8 mouse cellular contexts compared by ENCODE assay signal in genomic region chr16:3871815-3872214, GRCm38 (mm10). TPM values are rescaled to one million over a fixed set of nuclear protein-coding genes. Genes with fewer than 3 reads are reported as not detected.
A peak's percentile ranks its signal among the peaks of the same experiment; 100 is the strongest.
DNase-seq lines count a peak whose midpoint lies in the region; ATAC-seq and TF ChIP-seq lines count a peak whose summit lies in the region.

No protein-coding gene starts in this region.

- no peak for ATAC-seq in heart, embryonic 15.5 days (replicated peaks; ENCODE audit: insufficient number of reproducible peaks, insufficient read depth, low FRiP score, low read depth)
- ATAC-seq in Patski: peak; percentile 3
- no peak for ATAC-seq in hindbrain, embryonic 13.5 days (ENCODE audit: low FRiP score)
- ATAC-seq in midbrain, embryonic 11.5 days (ENCODE audit: low FRiP score): peak; percentile 37

- no peaks in the 10 kb centered on the region for H3K9me3 ChIP-seq in heart, embryonic 15.5 days (replicated peaks)
- H3K9me3 ChIP-seq in hindbrain, embryonic 13.5 days: no peaks in the 10 kb centered on the region
- no peaks in the 10 kb centered on the region for H3K9me3 ChIP-seq in midbrain, embryonic 11.5 days (ENCODE audit: control insufficient read depth, low read length)

- POLR2A ChIA-PET in Patski (lab: Charles Lee): interaction anchor here (1.8 kb wide), 1 partner anchor 128 kb away, joined by 4 read pairs; the partner anchor contains the start of gene Zfp263

- CTCF ChIA-PET in Patski (lab: Charles Lee): interaction anchor here (1.0 to 3.1 kb wide), 5 partner anchors 10 to 123 kb away, joined by 3 to 12 read pairs (median 4); partner anchors contain the start of gene Zfp174

- no peaks in the 10 kb centered on the region for H3K27me3 ChIP-seq in heart, embryonic 15.5 days
- no peaks in the 10 kb centered on the region for H3K27me3 ChIP-seq in Patski
- H3K27me3 ChIP-seq in hindbrain, embryonic 13.5 days: no peaks in the 10 kb centered on the region
- H3K27me3 ChIP-seq in midbrain, embryonic 11.5 days (ENCODE audit: control insufficient read depth, insufficient read depth, low read length): no peaks in the 10 kb centered on the region

- peak overlapping the region; percentile 63 for H3K27ac ChIP-seq in heart, embryonic 15.5 days
- H3K27ac ChIP-seq in hindbrain, embryonic 13.5 days: peak overlapping the region; percentile 53; the same call in 1 of the 2 replicates
- H3K27ac ChIP-seq in midbrain, embryonic 11.5 days (ENCODE audit: low read depth, low read length): no peak overlapping the region

- intact Hi-C loops in heart, postnatal 25 days (cut with DNase I): no loop called here

- 3% methylated on average over 16 of the region's 16 CpGs for WGBS in heart, embryonic 15.5 days
- WGBS in hindbrain, embryonic 13.5 days: 4% methylated on average over 16 of the region's 16 CpGs
- 1% methylated on average over 16 of the region's 16 CpGs for WGBS in midbrain, embryonic 11.5 days

- peak overlapping the region; percentile 86 for H3K4me2 ChIP-seq in heart, embryonic 15.5 days
- H3K4me2 ChIP-seq in hindbrain, embryonic 13.5 days: peak overlapping the region; percentile 83
- H3K4me2 ChIP-seq in midbrain, embryonic 11.5 days: peak overlapping the region; percentile 72

- peaks cover 11% of the 10 kb centered on the region for H3K36me3 ChIP-seq in heart, embryonic 15.5 days
- peaks cover 27% of the 10 kb centered on the region for H3K36me3 ChIP-seq in hindbrain, embryonic 13.5 days
- H3K36me3 ChIP-seq in midbrain, embryonic 11.5 days (ENCODE audit: control insufficient read depth, insufficient read depth, low read length): no peaks in the 10 kb centered on the region; the same call in 1 of the 2 replicates

- H3K4me1 ChIP-seq in heart, embryonic 15.5 days (replicated peaks): peaks cover 15% of the 10 kb centered on the region
- H3K4me1 ChIP-seq in hindbrain, embryonic 13.5 days (replicated peaks): peaks cover 23% of the 10 kb centered on the region
- H3K4me1 ChIP-seq in midbrain, embryonic 11.5 days (ENCODE audit: control insufficient read depth, insufficient read depth, low read length): peaks cover 9% of the 10 kb centered on the region

- H3K4me3 ChIP-seq in heart, embryonic 15.5 days: peak overlapping the region; percentile 59
- H3K4me3 ChIP-seq in hindbrain, embryonic 13.5 days: peak overlapping the region; percentile 55
- peak overlapping the region; percentile 59 for H3K4me3 ChIP-seq in midbrain, embryonic 11.5 days (ENCODE audit: low read depth, low read length)

- no peak for DNase-seq in heart, postnatal 25 days (ENCODE audit: low spot score)
- DNase-seq in Patski (ENCODE audit: low read depth, low spot score): no peak
- DNase-seq in midbrain, embryonic 11.5 days (ENCODE audit: low spot score, missing footprints): no peak
- no peak for DNase-seq in thymus, postnatal 10 days (ENCODE audit: low spot score in 2 of 2)
- DNase-seq in urinary bladder, postnatal 14 days (ENCODE audit: low spot score): no peak
- no peak for DNase-seq in embryo, embryonic 10.5 days (ENCODE audit: low spot score)

- TF ChIP-seq CTCF in Patski (IDR thresholded peaks at IDR 0.05): no peak

- in situ Hi-C loops in Patski (cut with MboI; ENCODE audit: low pct_unique_long_range_greater_than_20kb): loop anchor here (10.0 kb wide), 1 partner anchor 127 kb away; the partner anchor contains the start of gene Zfp263

- H3K9ac ChIP-seq in heart, embryonic 15.5 days: peak overlapping the region; percentile 60
- H3K9ac ChIP-seq in hindbrain, embryonic 13.5 days: peak overlapping the region; percentile 75
- peak overlapping the region; percentile 69 for H3K9ac ChIP-seq in midbrain, embryonic 11.5 days (ENCODE audit: low read length)

RNA-seq across cellular contexts. Expression of gene Naa60, which starts 0.4 kb away (rescaled TPM):
- 29.6 and 40.6 TPM in 2 replicates for polyA plus RNA-seq in heart, embryonic 15.5 days (2015; fragmentation: Nextera tagmentation; extraction: Ambion mirVana)
- total RNA-seq in heart, postnatal 25 days (2021): 10 to 100 TPM; 47.9 to 53.7 TPM
- 53.5 TPM for polyA plus RNA-seq in Patski (2021)
- 80.0 and 83.1 TPM in 2 replicates for polyA plus RNA-seq in hindbrain, embryonic 13.5 days (2015; fragmentation: Nextera tagmentation; extraction: Ambion mirVana)
- polyA plus RNA-seq in midbrain, embryonic 11.5 days (2014; fragmentation: Nextera tagmentation; extraction: Ambion mirVana): 62.6 and 64.0 TPM in 2 replicates

RNA-seq across cellular contexts. Expression of gene Zfp597, which starts 12.5 kb away (rescaled TPM):
- 5.3 and 5.4 TPM in 2 replicates for polyA plus RNA-seq in heart, embryonic 15.5 days (2015; fragmentation: Nextera tagmentation; extraction: Ambion mirVana)
- 10 to 100 TPM in 1 of 2 experiments, 1 to 10 TPM in 1; 9.6 to 13.5 TPM for total RNA-seq in heart, postnatal 25 days (2021)
- 6.6 TPM for polyA plus RNA-seq in Patski (2021)
- polyA plus RNA-seq in hindbrain, embryonic 13.5 days (2015; fragmentation: Nextera tagmentation; extraction: Ambion mirVana): 14.2 and 18.4 TPM in 2 replicates
- polyA plus RNA-seq in midbrain, embryonic 11.5 days (2014; fragmentation: Nextera tagmentation; extraction: Ambion mirVana): 9.3 and 9.5 TPM in 2 replicates

RNA-seq across cellular contexts. Expression of gene Gm20695, which starts 12.6 kb away (rescaled TPM):
- polyA plus RNA-seq in heart, embryonic 15.5 days (2015; fragmentation: Nextera tagmentation; extraction: Ambion mirVana): 0.58 and 0.93 TPM in 2 replicates
- not detected for total RNA-seq in heart, postnatal 25 days (2021)
- polyA plus RNA-seq in Patski (2021): 0.59 TPM
- 5.1 and 6.3 TPM in 2 replicates for polyA plus RNA-seq in hindbrain, embryonic 13.5 days (2015; fragmentation: Nextera tagmentation; extraction: Ambion mirVana)
- polyA plus RNA-seq in midbrain, embryonic 11.5 days (2014; fragmentation: Nextera tagmentation; extraction: Ambion mirVana): 2.1 and 4.4 TPM in 2 replicates

RNA-seq across cellular contexts. Expression of gene Zfp174, which starts 24.7 kb away (rescaled TPM):
- polyA plus RNA-seq in heart, embryonic 15.5 days (2015; fragmentation: Nextera tagmentation; extraction: Ambion mirVana): 0.71 and 0.77 TPM in 2 replicates
- total RNA-seq in heart, postnatal 25 days (2021): 1 to 10 TPM; 1.3 to 1.6 TPM
- 3.2 TPM for polyA plus RNA-seq in Patski (2021)
- polyA plus RNA-seq in hindbrain, embryonic 13.5 days (2015; fragmentation: Nextera tagmentation; extraction: Ambion mirVana): 2.0 TPM in 2 replicates
- 1.3 and 1.6 TPM in 2 replicates for polyA plus RNA-seq in midbrain, embryonic 11.5 days (2014; fragmentation: Nextera tagmentation; extraction: Ambion mirVana)

RNA-seq across cellular contexts. Expression of gene 1700037C18Rik, which starts 36.7 kb away (rescaled TPM):
- polyA plus RNA-seq in heart, embryonic 15.5 days (2015; fragmentation: Nextera tagmentation; extraction: Ambion mirVana): 7.7 and 8.5 TPM in 2 replicates
- total RNA-seq in heart, postnatal 25 days (2021): 1 to 10 TPM; 3.0 to 3.7 TPM
- polyA plus RNA-seq in Patski (2021): 13.1 TPM
- 9.9 and 11.9 TPM in 2 replicates for polyA plus RNA-seq in hindbrain, embryonic 13.5 days (2015; fragmentation: Nextera tagmentation; extraction: Ambion mirVana)
- 4.4 and 4.8 TPM in 2 replicates for polyA plus RNA-seq in midbrain, embryonic 11.5 days (2014; fragmentation: Nextera tagmentation; extraction: Ambion mirVana)

Comparison
In these comparisons a context has a peak if more than half of its experiments do, and no peak if none do; other contexts are left out.
1. ATAC-seq: peak in Patski (single experiment) and midbrain, embryonic 11.5 days (single experiment); none in heart, embryonic 15.5 days (single experiment) and hindbrain, embryonic 13.5 days (single experiment).
2. Peak in every context shown above with its lines, with median percentiles within 50 percentile points of each other: H3K4me2 ChIP-seq, H3K4me3 ChIP-seq and H3K9ac ChIP-seq.